Mouse (Mus musculus) bone marrow, adult 2 months (tissue): ENCODE data around the gene C5ar2. TPM values are rescaled to one million over a fixed set of nuclear protein-coding genes. Genes with fewer than 3 reads are reported as not detected.

Experiments used
- H3K27ac ChIP-seq: fragments of 200-500 bp; 2 replicates; pipeline ENCODE4 v1.5.1; 2012; ENCODE audit warnings: low read depth, mild to moderate bottlenecking, control low read depth, inconsistent platforms, low read length; ENCODE audit not compliant: control insufficient read depth, poor library complexity, insufficient read depth
- H3K4me1 ChIP-seq: fragments of 200-500 bp; 2 replicates; pipeline ENCODE4 v1.6.1; 2011; ENCODE audit warnings: low read length; ENCODE audit not compliant: control insufficient read depth, insufficient read depth
- H3K4me3 ChIP-seq: fragments of 200-500 bp; replicated peaks from 2 replicates; pipeline ENCODE3; 2011; ENCODE audit warnings: mild to moderate bottlenecking, low read depth, low read length, control low read depth; ENCODE audit not compliant: control insufficient read depth
- CTCF ChIP-seq: fragments of 200-500 bp; IDR thresholded peaks from 2 replicates; pipeline ENCODE4 v1.5.1; 2011; ENCODE audit warnings: low read length, control low read depth; ENCODE audit not compliant: control insufficient read depth, insufficient read depth
- POLR2A ChIP-seq: fragments of 200-500 bp; IDR thresholded peaks from 2 replicates; pipeline ENCODE4 v1.6.1; 2011; ENCODE audit warnings: low read depth, mild to moderate bottlenecking, control low read depth, low read length, borderline replicate concordance; ENCODE audit not compliant: control insufficient read depth
- WGBS: fragments of 180-500 bp; shearing (Covaris S2); methylation state at CpG from one replicate; pipeline ENCODE4 v1.1.7; 2018; 5-methylcytosine and 5-hydroxymethylcytosine counted together
- polyA plus RNA-seq: library from polyadenylated mRNA; stranded (reverse); fragments of >200 nt; gene quantifications from 2 replicates; pipeline ENCODE4 v1.2.4, GENCODE M21; 2011; ENCODE audit warnings: low replicate concordance; ENCODE audit not compliant: missing spikeins, insufficient read depth, insufficient read length

Gene C5ar2
- polyA plus RNA-seq, 1 experiment, result 4.2 TPM

DNA sequence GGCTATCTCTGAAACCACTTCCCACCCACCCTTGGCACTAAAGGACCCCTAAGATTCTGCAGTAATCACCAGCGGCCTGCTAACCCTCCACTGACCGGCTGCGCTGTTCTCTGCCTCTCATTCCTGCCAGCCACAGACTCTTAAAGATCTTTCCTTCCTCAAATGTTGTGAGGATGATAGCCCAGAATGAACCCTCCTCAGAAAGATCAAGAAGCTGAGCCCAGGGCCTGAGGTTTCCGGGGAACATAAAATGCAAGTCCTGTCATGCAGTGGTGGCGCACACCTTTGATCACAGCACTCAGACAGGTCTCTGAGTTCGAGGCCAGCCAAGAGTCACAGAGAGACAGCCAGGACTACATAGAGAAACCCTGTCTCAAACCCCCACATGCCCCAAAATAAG, 1.8 kb downstream of the C5ar2 start:
- peak overlapping the region; percentile 80 for H3K27ac ChIP-seq

DNA sequence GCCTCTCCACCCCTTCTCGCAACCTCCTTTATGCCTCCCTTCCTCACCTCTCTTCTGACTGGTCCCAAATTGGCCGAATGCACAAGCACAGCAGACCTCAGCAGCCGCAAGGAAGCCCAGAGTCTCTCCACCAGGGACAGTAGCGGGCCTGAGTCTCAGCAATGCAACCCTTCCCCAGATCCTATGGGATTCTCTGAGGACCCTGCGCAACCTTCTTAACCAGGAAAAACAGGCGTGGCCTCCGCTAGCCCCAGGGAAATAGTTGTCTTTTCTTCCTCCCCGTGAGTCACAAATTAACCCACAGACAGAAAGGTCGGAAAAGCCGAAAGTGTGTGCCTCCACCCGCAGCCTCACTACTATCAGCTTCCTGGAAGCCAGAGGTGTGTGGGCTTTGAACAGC, 2.2 kb downstream of the C5ar2 start:
- Histone ChIP-seq H3K4me1 (peaks cover 13% of the 10 kb centered on the region), H3K27ac (peak overlapping the region; percentile 80), H3K4me3 (peak overlapping the region; percentile 46)
- peak; percentile 22; the same call in 1 of the 2 replicates for TF ChIP-seq CTCF
- TF ChIP-seq POLR2A, result no peak
- 28% methylated on average over 11 of the region's 11 CpGs for WGBS

More for the DNA sequence above, 1.8 kb downstream of the C5ar2 start:
- no peak for TF ChIP-seq CTCF
- no peak for TF ChIP-seq POLR2A
- Histone ChIP-seq H3K4me3 (peak overlapping the region; percentile 46), H3K4me1 (peaks cover 14% of the 10 kb centered on the region)
- WGBS, result 18% methylated on average over 6 of the region's 6 CpGs

DNA sequence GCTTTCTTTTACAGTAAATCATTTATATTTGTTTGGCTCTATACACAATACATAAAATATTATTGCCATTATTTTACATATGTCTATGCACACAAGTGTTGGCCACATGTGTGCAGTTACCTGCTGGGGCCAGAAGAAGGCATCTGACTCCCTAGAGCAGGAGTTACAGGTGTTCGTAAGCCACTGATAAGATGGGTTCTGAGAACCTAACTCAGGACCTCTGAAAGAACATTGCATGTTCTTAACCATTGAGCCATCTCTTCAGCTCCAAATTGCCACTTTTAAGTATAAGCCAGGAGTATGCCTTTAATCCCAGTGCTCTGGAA, 3.0 kb downstream of the C5ar2 start:
- WGBS, result 61% methylated on average over 1 of the region's 1 CpGs
- TF ChIP-seq POLR2A, result no peak
- no peak for TF ChIP-seq CTCF
- peaks cover 13% of the 10 kb centered on the region for H3K4me1 ChIP-seq
- no peak overlapping the region for H3K4me3 ChIP-seq
- H3K27ac ChIP-seq, result peak overlapping the region; percentile 77; the same call in 1 of the 2 replicates

DNA sequence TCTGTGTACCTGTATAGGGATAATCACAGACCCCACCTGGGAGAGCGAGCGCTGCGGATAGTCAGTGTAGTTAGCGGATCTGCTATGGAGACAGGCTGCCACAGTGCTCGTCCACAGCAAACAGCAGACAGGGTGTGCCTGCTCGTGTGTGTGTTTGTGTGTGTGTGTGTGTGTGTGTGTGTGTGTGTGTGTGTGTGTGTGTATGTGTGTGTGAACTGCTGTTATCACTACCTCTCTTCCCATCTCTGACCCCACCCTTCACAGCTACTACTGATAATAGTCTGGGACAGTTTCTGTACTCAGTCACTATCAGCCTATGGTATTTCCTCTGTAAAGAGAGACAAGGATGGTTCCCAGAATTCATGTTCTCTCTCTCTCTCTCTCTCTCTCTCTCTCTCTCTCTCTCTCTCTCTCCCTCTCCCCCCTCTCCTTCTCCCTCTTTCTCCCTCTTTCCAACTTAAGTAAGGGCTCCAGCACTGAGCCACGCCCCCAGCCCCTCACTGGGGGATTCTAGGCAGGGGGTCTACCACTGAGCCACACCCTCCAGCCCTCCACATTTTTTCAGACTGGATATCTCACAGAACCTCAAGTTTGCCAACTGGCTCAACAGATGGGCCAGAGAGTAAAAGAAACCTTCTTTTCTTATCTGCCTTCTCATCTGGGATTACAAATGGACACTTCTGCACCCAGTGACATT, 3.5 kb downstream of the C5ar2 start:
- Histone ChIP-seq H3K27ac (peak overlapping the region; percentile 77), H3K4me3 (peak overlapping the region; percentile 48), H3K4me1 (peaks cover 12% of the 10 kb centered on the region)
- no peak for TF ChIP-seq POLR2A
- 0 out of 2 replicates have a peak, but pooled peaks have one; percentile 8 for TF ChIP-seq CTCF
- 49% methylated on average over 7 of the region's 7 CpGs for WGBS

DNA sequence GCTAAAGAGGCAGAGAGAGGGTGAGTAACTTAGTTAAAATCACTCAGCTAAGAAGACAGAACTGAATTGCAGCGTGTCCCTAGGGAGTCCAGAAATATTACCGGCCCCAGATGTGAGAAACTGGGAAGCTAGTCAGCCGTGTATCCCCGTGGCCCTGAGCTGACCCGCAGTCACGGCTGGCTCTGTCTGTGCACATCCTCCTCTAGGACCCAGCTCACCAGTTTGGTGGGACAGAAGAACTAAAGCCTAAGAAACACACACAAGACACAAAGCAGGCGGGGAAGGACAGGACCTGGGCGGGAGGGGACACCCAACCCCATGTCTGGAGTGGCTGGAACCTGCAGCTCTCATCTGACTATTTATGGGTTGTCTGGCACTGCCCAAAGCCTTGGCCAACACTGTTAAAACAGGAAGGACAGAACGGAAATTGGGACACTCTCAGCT, 4.4 kb downstream of the C5ar2 start:
- TF ChIP-seq CTCF, result 0 out of 2 replicates have a peak, but pooled peaks have one; percentile 9
- TF ChIP-seq POLR2A, result peak; percentile 65; the same call in 1 of the 2 replicates
- peak overlapping the region; percentile 77 for H3K27ac ChIP-seq
- H3K4me1 ChIP-seq, result peaks cover 12% of the 10 kb centered on the region
- 10% methylated on average over 9 of the region's 9 CpGs for WGBS
- peak overlapping the region; percentile 78 for H3K4me3 ChIP-seq

DNA sequence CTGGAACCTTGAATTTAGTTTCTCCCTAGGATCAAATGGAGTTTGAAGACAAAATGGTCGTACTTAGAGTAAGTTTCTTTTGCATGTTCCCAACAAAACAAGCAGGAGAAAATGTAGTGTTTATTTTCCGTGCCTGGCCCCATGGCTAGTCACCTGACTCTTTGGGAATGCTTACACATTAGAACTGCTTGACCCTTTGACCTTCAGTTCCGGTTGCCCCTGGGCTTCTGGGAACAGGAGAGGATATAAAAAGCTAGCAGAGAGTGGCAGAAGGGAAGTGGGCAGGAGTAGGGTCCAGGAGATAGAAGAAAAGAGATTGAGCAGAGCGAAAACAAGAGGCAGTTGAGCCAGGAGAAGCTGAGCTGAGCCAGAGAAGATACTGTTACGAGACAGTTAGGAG, 14.1 kb downstream of the C5ar2 start:
- no peak for TF ChIP-seq POLR2A
- no peak for TF ChIP-seq CTCF
- Histone ChIP-seq H3K4me1 (no peaks in the 10 kb centered on the region), H3K27ac (no peak overlapping the region), H3K4me3 (no peak overlapping the region)
- 64% methylated on average over 5 of the region's 5 CpGs for WGBS

DNA sequence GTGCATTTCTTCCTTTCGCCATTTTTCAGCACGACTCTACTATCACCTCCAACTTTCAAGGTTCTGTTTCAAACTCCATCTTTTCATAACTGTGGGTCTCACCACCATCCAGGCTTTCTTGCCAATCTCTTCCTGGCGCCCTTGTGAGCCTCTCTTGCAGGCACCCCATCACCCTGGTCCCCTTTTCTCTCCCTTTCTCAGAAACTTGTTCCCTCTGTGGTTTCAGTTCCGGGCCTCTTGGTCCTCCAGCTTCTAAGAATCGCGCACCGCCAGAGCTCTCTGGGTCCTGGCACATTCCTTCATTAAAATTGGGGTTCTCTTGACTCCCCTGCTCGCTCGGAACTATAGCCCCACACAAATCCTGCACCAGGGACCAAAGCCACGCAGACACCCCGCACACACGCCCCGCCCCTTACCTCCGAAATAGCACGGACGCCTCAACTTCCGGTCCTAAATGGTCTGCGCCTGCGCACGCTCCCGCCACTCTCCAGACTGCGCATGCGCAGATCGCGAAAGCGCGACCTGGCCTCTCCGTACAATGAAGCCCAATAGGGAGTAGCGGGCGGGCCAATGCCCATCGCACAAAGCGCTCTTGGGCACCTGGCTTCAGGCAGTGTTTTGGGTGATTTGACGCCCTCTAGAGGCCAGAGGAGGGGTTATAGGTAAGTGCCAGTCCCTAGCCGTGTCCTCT, 22.2 kb downstream of the C5ar2 start, which contains the start of gene Dhx34:
Dhx34 (minus strand) TSS at position 456 of the 691 bp plus-strand sequence.
- peak; percentile 76; the same call in 1 of the 2 replicates for TF ChIP-seq POLR2A
- peak; percentile 52; the same call in 1 of the 2 replicates for TF ChIP-seq CTCF
- WGBS, result under 1% methylated on average over 34 of the region's 34 CpGs

DNA sequence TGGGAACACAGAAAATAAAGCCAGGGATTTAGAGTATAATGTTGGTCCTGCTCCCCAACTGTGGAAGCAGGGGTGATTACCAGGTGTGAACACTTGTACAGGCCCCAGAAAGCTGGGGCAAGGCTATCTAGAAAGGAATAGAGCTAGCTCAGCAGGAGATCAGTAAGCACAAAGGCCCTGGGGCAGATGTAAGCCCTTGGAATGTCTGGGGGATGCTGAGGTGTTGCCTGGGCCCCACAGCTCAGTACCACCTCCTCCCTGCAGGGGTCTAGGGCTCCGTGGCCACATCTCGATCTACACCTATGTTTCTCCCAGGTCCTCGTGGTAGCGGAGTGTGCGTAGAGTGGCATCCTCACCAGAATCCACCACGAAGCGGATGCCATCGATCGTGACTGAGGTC, 30.0 kb downstream of the C5ar2 start:
- 94% methylated on average over 9 of the region's 9 CpGs for WGBS
- TF ChIP-seq POLR2A (no peak), CTCF (no peak)

More for the DNA sequence above, 22.2 kb downstream of the C5ar2 start, which contains the start of gene Dhx34:
- Histone ChIP-seq H3K27ac (peak within 1 kb of the TSS; percentile 77), H3K4me1 (no peaks in the 10 kb centered on the region), H3K4me3 (peak within 1 kb of the TSS; percentile 81)

DNA sequence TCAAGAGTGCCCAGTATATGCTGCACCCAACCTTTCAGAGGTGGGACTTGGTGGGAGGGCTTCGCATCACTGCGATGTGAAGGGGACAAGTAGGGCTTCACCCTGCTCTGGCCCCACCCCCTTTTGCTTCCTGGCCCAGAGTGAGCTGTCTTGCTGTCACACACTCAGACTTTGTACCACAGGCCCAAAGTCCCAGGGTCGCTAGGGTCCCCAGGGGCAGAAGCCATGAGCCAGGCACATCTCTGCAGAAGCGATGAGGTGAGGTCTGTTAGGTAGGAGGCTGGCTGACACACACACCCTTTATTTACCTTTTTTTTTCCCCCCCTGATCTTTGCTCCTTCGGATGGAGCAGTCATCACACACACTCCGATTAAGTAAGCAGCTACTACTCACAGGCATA, 30.8 kb downstream of the C5ar2 start:
- TF ChIP-seq CTCF, result no peak
- TF ChIP-seq POLR2A, result no peak
- Histone ChIP-seq H3K4me1 (no peaks in the 10 kb centered on the region), H3K27ac (no peak overlapping the region), H3K4me3 (no peak overlapping the region)
- WGBS, result 88% methylated on average over 6 of the region's 6 CpGs

More for the DNA sequence above, 30.0 kb downstream of the C5ar2 start:
- Histone ChIP-seq H3K27ac (no peak overlapping the region), H3K4me1 (no peaks in the 10 kb centered on the region), H3K4me3 (no peak overlapping the region)
